Mouse (Mus musculus): ENCODE results near the gene Rfesd. TPM values are rescaled to one million over a fixed set of nuclear protein-coding genes. Genes with fewer than 3 reads are reported as not detected.

The Rfesd gene
- polyA plus RNA-seq, 1 experiment from 2014 or later = 21.9 TPM

- WGBS = under 1% methylated on average over 34 of the region's 34 CpGs
- H3K4me2 ChIP-seq = peak overlapping the region; percentile 99
- H3K4me3 ChIP-seq (ENCODE audit: low read depth, low read length) = peak overlapping the region; percentile 52
- H3K9me3 ChIP-seq (ENCODE audit: control insufficient read depth, low read length) = no peaks in the 10 kb centered on the region
- ATAC-seq (ENCODE audit: low FRiP score) = peak; percentile 93
- H3K9ac ChIP-seq (ENCODE audit: low read length) = peak overlapping the region; percentile 39
- peaks cover 2% of the 10 kb centered on the region; the same call in 1 of the 2 replicates for H3K4me1 ChIP-seq (ENCODE audit: control insufficient read depth, insufficient read depth, low read length)
- peak; percentile 98 for DNase-seq (ENCODE audit: low spot score, missing footprints)
- peaks cover 29% of the 10 kb centered on the region for H3K27me3 ChIP-seq (ENCODE audit: control insufficient read depth, insufficient read depth, low read length)
- H3K36me3 ChIP-seq (ENCODE audit: control insufficient read depth, insufficient read depth, low read length) = no peaks in the 10 kb centered on the region
- no peak overlapping the region for H3K27ac ChIP-seq (ENCODE audit: low read depth, low read length)
Measured at GRCm38 (mm10) chr13:76056261-76056724, 37.8 kb upstream of the Rfesd start.

- peak overlapping the region; percentile 39 for H3K9ac ChIP-seq (ENCODE audit: low read length)
- no peak overlapping the region for H3K27ac ChIP-seq (ENCODE audit: low read depth, low read length)
Measured at GRCm38 (mm10) chr13:76055391-76056232, 37.1 kb upstream of the Rfesd start.

GRCm38 (mm10) chr13:76044971-76045370, 26.5 kb upstream of the Rfesd start:
- Histone ChIP-seq H3K9me3 (ENCODE audit: control insufficient read depth, low read length) (no peaks in the 10 kb centered on the region), H3K4me1 (ENCODE audit: control insufficient read depth, insufficient read depth, low read length) (no peaks in the 10 kb centered on the region), H3K4me3 (ENCODE audit: low read depth, low read length) (no peak overlapping the region), H3K9ac (ENCODE audit: low read length) (no peak overlapping the region), H3K36me3 (ENCODE audit: control insufficient read depth, insufficient read depth, low read length) (no peaks in the 10 kb centered on the region), H3K4me2 (no peak overlapping the region), H3K27me3 (ENCODE audit: control insufficient read depth, insufficient read depth, low read length) (no peaks in the 10 kb centered on the region), H3K27ac (ENCODE audit: low read depth, low read length) (no peak overlapping the region)
- ATAC-seq (ENCODE audit: low FRiP score) (no peak), DNase-seq (ENCODE audit: low spot score, missing footprints) (no peak)

More at GRCm38 (mm10) chr13:76055391-76056232, 37.1 kb upstream of the Rfesd start:
- no peaks in the 10 kb centered on the region for H3K36me3 ChIP-seq (ENCODE audit: control insufficient read depth, insufficient read depth, low read length)
- ATAC-seq (ENCODE audit: low FRiP score) (peak; percentile 64), DNase-seq (ENCODE audit: low spot score, missing footprints) (peak; percentile 93)
- H3K4me3 ChIP-seq (ENCODE audit: low read depth, low read length) = peak overlapping the region; percentile 52
- no peaks in the 10 kb centered on the region for H3K9me3 ChIP-seq (ENCODE audit: control insufficient read depth, low read length)
- peaks cover 29% of the 10 kb centered on the region for H3K27me3 ChIP-seq (ENCODE audit: control insufficient read depth, insufficient read depth, low read length)
- H3K4me1 ChIP-seq (ENCODE audit: control insufficient read depth, insufficient read depth, low read length) = peaks cover 2% of the 10 kb centered on the region; the same call in 1 of the 2 replicates
- peak overlapping the region; percentile 99 for H3K4me2 ChIP-seq
- WGBS = under 1% methylated on average over 59 of the region's 59 CpGs

GRCm38 (mm10) chr13:76042455-76042854, 23.9 kb upstream of the Rfesd start:
- no peak overlapping the region for H3K9ac ChIP-seq (ENCODE audit: low read length)
- no peak overlapping the region for H3K4me3 ChIP-seq (ENCODE audit: low read depth, low read length)
- no peak overlapping the region for H3K27ac ChIP-seq (ENCODE audit: low read depth, low read length)
- H3K9me3 ChIP-seq (ENCODE audit: control insufficient read depth, low read length) = no peaks in the 10 kb centered on the region
- no peak overlapping the region for H3K4me2 ChIP-seq
- H3K4me1 ChIP-seq (ENCODE audit: control insufficient read depth, insufficient read depth, low read length) = no peaks in the 10 kb centered on the region
- ATAC-seq (ENCODE audit: low FRiP score) = no peak
- no peak for DNase-seq (ENCODE audit: low spot score, missing footprints)
- WGBS = 60% methylated on average over 1 of the region's 1 CpGs
- H3K27me3 ChIP-seq (ENCODE audit: control insufficient read depth, insufficient read depth, low read length) = no peaks in the 10 kb centered on the region
- H3K36me3 ChIP-seq (ENCODE audit: control insufficient read depth, insufficient read depth, low read length) = no peaks in the 10 kb centered on the region

- Histone ChIP-seq H3K9ac (ENCODE audit: low read length) (no peak overlapping the region), H3K4me1 (ENCODE audit: control insufficient read depth, insufficient read depth, low read length) (no peaks in the 10 kb centered on the region), H3K4me2 (no peak overlapping the region), H3K9me3 (ENCODE audit: control insufficient read depth, low read length) (no peaks in the 10 kb centered on the region), H3K27ac (ENCODE audit: low read depth, low read length) (no peak overlapping the region), H3K36me3 (ENCODE audit: control insufficient read depth, insufficient read depth, low read length) (no peaks in the 10 kb centered on the region), H3K4me3 (ENCODE audit: low read depth, low read length) (no peak overlapping the region), H3K27me3 (ENCODE audit: control insufficient read depth, insufficient read depth, low read length) (no peaks in the 10 kb centered on the region)
- 93% methylated on average over 3 of the region's 3 CpGs for WGBS
- ATAC-seq (ENCODE audit: low FRiP score) = no peak
- no peak for DNase-seq (ENCODE audit: low spot score, missing footprints)
Measured at GRCm38 (mm10) chr13:76024588-76024987, 6.1 kb upstream of the Rfesd start.

GRCm38 (mm10) chr13:76021782-76022181, 3.3 kb upstream of the Rfesd start:
- no peak for DNase-seq (ENCODE audit: low spot score, missing footprints)
- no peak for ATAC-seq (ENCODE audit: low FRiP score)
- H3K27me3 ChIP-seq (ENCODE audit: control insufficient read depth, insufficient read depth, low read length) = no peaks in the 10 kb centered on the region

GRCm38 (mm10) chr13:76018844-76019400, 403 bp upstream of the Rfesd start:
- Histone ChIP-seq H3K27me3 (ENCODE audit: control insufficient read depth, insufficient read depth, low read length) (no peaks in the 10 kb centered on the region), H3K9ac (ENCODE audit: low read length) (peak overlapping the region; percentile 49; the same call in 1 of the 2 replicates), H3K9me3 (ENCODE audit: control insufficient read depth, low read length) (no peaks in the 10 kb centered on the region), H3K4me1 (ENCODE audit: control insufficient read depth, insufficient read depth, low read length) (peaks cover 4% of the 10 kb centered on the region; the same call in 1 of the 2 replicates), H3K27ac (ENCODE audit: low read depth, low read length) (no peak overlapping the region), H3K4me3 (ENCODE audit: low read depth, low read length) (peak overlapping the region; percentile 50), H3K4me2 (peak overlapping the region; percentile 44), H3K36me3 (ENCODE audit: control insufficient read depth, insufficient read depth, low read length) (no peaks in the 10 kb centered on the region)
- DNase-seq (ENCODE audit: low spot score, missing footprints) (no peak), ATAC-seq (ENCODE audit: low FRiP score) (peak; percentile 69)
- 48% methylated on average over 5 of the region's 5 CpGs for WGBS

More at GRCm38 (mm10) chr13:76021782-76022181, 3.3 kb upstream of the Rfesd start:
- Histone ChIP-seq H3K4me3 (ENCODE audit: low read depth, low read length) (no peak overlapping the region), H3K9ac (ENCODE audit: low read length) (no peak overlapping the region), H3K4me1 (ENCODE audit: control insufficient read depth, insufficient read depth, low read length) (peaks cover 4% of the 10 kb centered on the region; the same call in 1 of the 2 replicates), H3K4me2 (no peak overlapping the region), H3K27ac (ENCODE audit: low read depth, low read length) (no peak overlapping the region), H3K36me3 (ENCODE audit: control insufficient read depth, insufficient read depth, low read length) (no peaks in the 10 kb centered on the region), H3K9me3 (ENCODE audit: control insufficient read depth, low read length) (no peaks in the 10 kb centered on the region)
- WGBS = 90% methylated on average over 2 of the region's 2 CpGs

- Histone ChIP-seq H3K4me2 (peak overlapping the region; percentile 52), H3K27ac (ENCODE audit: low read depth, low read length) (peak overlapping the region; percentile 38; the same call in 1 of the 2 replicates), H3K27me3 (ENCODE audit: control insufficient read depth, insufficient read depth, low read length) (no peaks in the 10 kb centered on the region), H3K4me3 (ENCODE audit: low read depth, low read length) (peak overlapping the region; percentile 50), H3K36me3 (ENCODE audit: control insufficient read depth, insufficient read depth, low read length) (no peaks in the 10 kb centered on the region), H3K9me3 (ENCODE audit: control insufficient read depth, low read length) (no peaks in the 10 kb centered on the region), H3K9ac (ENCODE audit: low read length) (peak overlapping the region; percentile 81), H3K4me1 (ENCODE audit: control insufficient read depth, insufficient read depth, low read length) (peaks cover 4% of the 10 kb centered on the region; the same call in 1 of the 2 replicates)
- no peak for ATAC-seq (ENCODE audit: low FRiP score)
- no peak for DNase-seq (ENCODE audit: low spot score, missing footprints)
- WGBS = 80% methylated on average over 4 of the region's 4 CpGs
Measured at GRCm38 (mm10) chr13:76017465-76017864, 1.1 kb downstream of the Rfesd start.

- WGBS = 76% methylated on average over 2 of the region's 2 CpGs
- ATAC-seq (ENCODE audit: low FRiP score) (no peak), DNase-seq (ENCODE audit: low spot score, missing footprints) (no peak)
- H3K36me3 ChIP-seq (ENCODE audit: control insufficient read depth, insufficient read depth, low read length) = no peaks in the 10 kb centered on the region
- H3K4me3 ChIP-seq (ENCODE audit: low read depth, low read length) = no peak overlapping the region
- H3K27ac ChIP-seq (ENCODE audit: low read depth, low read length) = no peak overlapping the region
- H3K9ac ChIP-seq (ENCODE audit: low read length) = no peak overlapping the region
- peaks cover 4% of the 10 kb centered on the region; the same call in 1 of the 2 replicates for H3K4me1 ChIP-seq (ENCODE audit: control insufficient read depth, insufficient read depth, low read length)
- no peak overlapping the region for H3K4me2 ChIP-seq
- H3K9me3 ChIP-seq (ENCODE audit: control insufficient read depth, low read length) = no peaks in the 10 kb centered on the region
- no peaks in the 10 kb centered on the region for H3K27me3 ChIP-seq (ENCODE audit: control insufficient read depth, insufficient read depth, low read length)
Measured at GRCm38 (mm10) chr13:76014511-76014910, 4.0 kb downstream of the Rfesd start.

All from midbrain, embryonic 11.5 days (tissue).